Mouse (Mus musculus) forebrain, postnatal 0 days (tissue): ENCODE measurements around the gene Igfbp2. TPM values are rescaled to one million over a fixed set of nuclear protein-coding genes. Genes with fewer than 3 reads are reported as not detected.

ENCODE experiments used
- ATAC-seq: fragments of 200-750 bp; cut with Nextera tagmentation; 2 replicates; pipeline ENCODE4 v1.8.0; 2017; ENCODE audit warnings: mild to moderate bottlenecking, moderate library complexity
- DNase-seq: peaks from one replicate; pipeline ENCODE4 v3.0.0-alpha.2; 2015
- H3K27ac ChIP-seq: fragments of 300-500 bp; sonication (generic); 2 replicates; pipeline ENCODE4 v1.5.1; 2014; ENCODE audit warnings: low read depth, mild to moderate bottlenecking, antibody characterized with exemption, low read length, moderate library complexity, mixed read lengths
- H3K27me3 ChIP-seq: fragments of 300-500 bp; sonication (generic); 2 replicates; pipeline ENCODE4 v1.6.1; 2014; ENCODE audit warnings: mild to moderate bottlenecking, low read length, mixed read lengths; ENCODE audit not compliant: insufficient read depth
- H3K36me3 ChIP-seq: fragments of 300-500 bp; sonication (generic); 2 replicates; pipeline ENCODE4 v1.6.1; 2014; ENCODE audit warnings: mild to moderate bottlenecking, moderate library complexity; ENCODE audit not compliant: insufficient read depth
- H3K4me1 ChIP-seq: fragments of 300-500 bp; sonication (generic); 2 replicates; pipeline ENCODE4 v1.6.1; 2014; ENCODE audit warnings: antibody characterized with exemption; ENCODE audit not compliant: insufficient read depth
- H3K4me2 ChIP-seq: fragments of 300-500 bp; sonication (generic); 2 replicates; pipeline ENCODE4 v1.6.1; 2014; ENCODE audit warnings: low read depth, mild to moderate bottlenecking, moderate library complexity
- H3K4me3 ChIP-seq: fragments of 300-500 bp; sonication (generic); 2 replicates; pipeline ENCODE4 v1.5.1; 2014; ENCODE audit warnings: low read depth, low read length, mixed read lengths
- H3K9ac ChIP-seq: fragments of 300-500 bp; sonication (generic); 2 replicates; pipeline ENCODE4 v1.6.1; 2014; ENCODE audit warnings: mild to moderate bottlenecking
- H3K9me3 ChIP-seq: fragments of 300-500 bp; sonication (generic); 2 replicates; pipeline ENCODE4 v1.6.1; 2016; ENCODE audit warnings: low read length
- CTCF ChIP-seq: sonication (generic); IDR thresholded peaks from 2 replicates; pipeline ENCODE4 v1.5.1; 2016; ENCODE audit warnings: antibody characterized with exemption, control low read depth, low read depth
- WGBS: fragments of 180-500 bp; shearing (Covaris S2); extraction: QIAGEN DNeasy Blood & Tissue Kit; methylation state at CpG from one replicate; pipeline ENCODE4 v1.1.7; 2014; 5-methylcytosine and 5-hydroxymethylcytosine counted together
- polyA plus RNA-seq: library from polyadenylated mRNA; unstranded; fragments of >200 nt; fragmentation: Nextera tagmentation; extraction: Ambion mirVana; gene quantifications from 2 replicates; pipeline ENCODE4 v1.2.1, GENCODE M21; 2015
- total RNA-seq: library from RNA; depleted of rRNA; stranded (reverse); fragments of >200 nt; gene quantifications from 2 replicates; pipeline ENCODE4 v1.2.3, GENCODE M21; 2014

The Igfbp2 gene
- total and polyA plus RNA-seq, 2 experiments from 2014 or later: 311 to 341 TPM

DNA sequence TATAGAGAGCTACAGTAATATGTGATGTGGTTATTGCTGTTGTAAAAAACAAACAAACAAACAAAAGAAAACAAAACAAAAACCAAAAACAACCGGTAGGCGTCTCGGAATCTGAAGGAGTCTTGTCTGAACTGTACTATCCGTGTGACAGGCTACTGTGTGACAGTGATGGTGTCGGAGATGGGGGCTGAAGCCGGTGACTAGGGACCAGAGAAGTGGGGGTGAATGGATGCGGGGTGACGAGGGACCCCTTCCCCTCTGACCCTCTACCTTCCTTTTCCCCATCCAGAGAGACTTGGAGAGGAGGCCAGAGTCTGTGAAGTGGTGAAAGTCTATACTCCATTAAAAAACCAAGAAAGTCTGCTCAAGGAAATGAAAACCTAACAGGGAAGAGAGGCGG lies 34.0 kb downstream of the Igfbp2 start:
- Histone ChIP-seq H3K4me3 (no peak overlapping the region), H3K27ac (no peak overlapping the region), H3K9me3 (no peaks in the 10 kb centered on the region), H3K4me1 (peaks cover 6% of the 10 kb centered on the region; the same call in 1 of the 2 replicates), H3K36me3 (no peaks in the 10 kb centered on the region; the same call in 1 of the 2 replicates), H3K27me3 (no peaks in the 10 kb centered on the region), H3K4me2 (no peak overlapping the region), H3K9ac (no peak overlapping the region)
- DNase-seq: no peak
- no peak for ATAC-seq
- WGBS: 89% methylated on average over 9 of the region's 9 CpGs
- TF ChIP-seq CTCF: no peak

GRCm38 (mm10) chr1:72858874-72859273 lies 34.6 kb downstream of the Igfbp2 start:
- Histone ChIP-seq H3K9ac (no peak overlapping the region), H3K4me1 (peaks cover 6% of the 10 kb centered on the region; the same call in 1 of the 2 replicates), H3K9me3 (no peaks in the 10 kb centered on the region), H3K27ac (no peak overlapping the region), H3K4me3 (no peak overlapping the region), H3K36me3 (no peaks in the 10 kb centered on the region; the same call in 1 of the 2 replicates), H3K27me3 (no peaks in the 10 kb centered on the region), H3K4me2 (no peak overlapping the region)
- no peak for TF ChIP-seq CTCF
- DNase-seq (peak; percentile 57), ATAC-seq (peak; percentile 56)
- WGBS: 35% methylated on average over 5 of the region's 5 CpGs

- 93% methylated on average over 9 of the region's 9 CpGs for WGBS
- Histone ChIP-seq H3K9ac (no peak overlapping the region), H3K27ac (no peak overlapping the region), H3K4me3 (no peak overlapping the region), H3K27me3 (no peaks in the 10 kb centered on the region), H3K4me1 (peaks cover 6% of the 10 kb centered on the region; the same call in 1 of the 2 replicates), H3K36me3 (no peaks in the 10 kb centered on the region; the same call in 1 of the 2 replicates), H3K9me3 (no peaks in the 10 kb centered on the region), H3K4me2 (no peak overlapping the region)
- ATAC-seq (no peak), DNase-seq (no peak)
- TF ChIP-seq CTCF: no peak
These were observed 35.7 kb downstream of the Igfbp2 start for GRCm38 (mm10) chr1:72859963-72860362.

DNA sequence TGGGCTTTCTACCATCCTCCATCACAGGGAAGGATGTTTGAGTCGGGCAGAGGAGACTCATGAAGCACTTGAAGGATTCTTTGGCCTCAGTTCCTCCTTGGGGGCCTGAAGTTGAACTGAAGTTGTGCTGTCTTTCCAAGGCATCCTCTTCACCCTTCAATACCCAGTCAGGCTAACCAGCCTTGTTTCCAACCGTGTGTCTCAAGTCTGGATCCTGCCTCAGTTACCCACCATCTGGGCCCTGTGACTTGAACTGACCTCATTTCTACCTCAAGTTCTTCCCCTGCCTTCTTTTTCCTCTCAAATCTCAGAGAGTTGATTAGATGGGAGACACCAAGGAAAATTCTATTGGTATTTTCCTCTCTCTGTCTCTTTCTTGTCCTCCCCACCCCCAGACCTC lies 36.2 kb downstream of the Igfbp2 start:
- ATAC-seq (no peak), DNase-seq (no peak)
- Histone ChIP-seq H3K4me2 (no peak overlapping the region), H3K27ac (no peak overlapping the region), H3K36me3 (no peaks in the 10 kb centered on the region; the same call in 1 of the 2 replicates), H3K27me3 (no peaks in the 10 kb centered on the region), H3K9ac (no peak overlapping the region), H3K9me3 (no peaks in the 10 kb centered on the region), H3K4me3 (no peak overlapping the region), H3K4me1 (peaks cover 6% of the 10 kb centered on the region; the same call in 1 of the 2 replicates)
- TF ChIP-seq CTCF: no peak
- 90% methylated on average over 2 of the region's 2 CpGs for WGBS

DNA sequence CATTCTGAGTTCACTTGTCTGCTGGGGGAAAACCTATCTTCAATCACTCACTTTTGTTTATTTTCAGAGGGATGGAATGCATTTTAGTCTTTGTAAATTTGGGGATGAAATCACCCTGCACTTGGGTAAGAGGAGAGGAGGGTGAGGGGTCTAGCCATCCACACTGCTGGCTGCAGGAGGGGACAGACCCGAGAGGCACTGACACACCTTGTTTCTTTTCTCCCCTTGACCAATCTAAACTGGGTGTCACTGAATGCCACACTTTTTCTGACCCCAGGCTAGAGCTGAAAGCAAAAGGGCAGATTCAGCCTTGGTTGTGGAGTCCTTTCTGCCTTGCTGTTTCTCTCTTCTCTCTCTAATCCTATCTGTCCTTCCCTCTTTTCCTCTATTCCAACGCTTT lies 37.4 kb downstream of the Igfbp2 start:
- Histone ChIP-seq H3K27ac (no peak overlapping the region), H3K27me3 (no peaks in the 10 kb centered on the region), H3K4me2 (no peak overlapping the region), H3K36me3 (no peaks in the 10 kb centered on the region; the same call in 1 of the 2 replicates), H3K9me3 (no peaks in the 10 kb centered on the region), H3K9ac (no peak overlapping the region), H3K4me1 (peaks cover 6% of the 10 kb centered on the region; the same call in 1 of the 2 replicates), H3K4me3 (no peak overlapping the region)
- no peak for TF ChIP-seq CTCF
- 80% methylated on average over 2 of the region's 2 CpGs for WGBS
- no peak for ATAC-seq
- no peak for DNase-seq

DNA sequence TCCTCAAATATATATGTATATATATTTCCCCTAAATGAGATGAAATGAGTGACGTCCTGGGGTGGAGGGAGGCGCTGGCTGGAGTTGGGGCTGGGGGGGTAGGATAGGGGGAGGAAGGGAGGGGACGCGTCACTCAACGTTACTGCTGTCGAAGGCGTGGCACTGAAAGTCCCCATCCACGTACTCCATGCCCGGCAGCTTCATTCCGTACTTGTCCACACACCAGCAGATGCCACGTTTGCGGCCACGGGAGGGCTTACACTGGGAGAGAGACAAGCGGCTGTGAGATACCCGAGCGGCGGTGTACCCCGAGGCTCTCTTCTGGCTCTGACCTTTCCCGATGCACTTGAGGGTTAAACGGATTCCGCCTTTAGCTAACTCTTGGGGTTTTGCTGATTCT lies 37.9 kb downstream of the Igfbp2 start:
- DNase-seq: no peak
- no peaks in the 10 kb centered on the region for H3K9me3 ChIP-seq
- WGBS: 92% methylated on average over 21 of the region's 21 CpGs

DNA sequence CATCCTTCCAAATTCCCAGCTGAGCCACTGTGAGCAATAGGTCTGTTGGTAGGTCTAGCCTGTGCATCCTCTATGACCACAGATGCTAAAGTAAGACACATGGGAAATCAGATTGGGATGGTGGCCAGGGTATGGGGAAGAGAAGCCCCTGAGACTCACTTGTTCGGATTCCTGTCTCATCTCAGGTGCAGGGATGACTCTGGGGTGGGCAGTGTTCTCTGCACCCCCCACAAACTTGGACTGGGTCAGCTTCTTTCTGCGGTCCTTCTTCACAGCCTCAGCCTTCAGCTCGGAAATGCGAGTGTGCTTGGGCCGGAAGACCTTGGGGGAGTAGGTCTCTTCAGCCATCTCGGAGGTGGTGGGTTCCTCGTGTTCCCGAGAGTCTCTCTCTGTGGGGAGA lies 39.4 kb downstream of the Igfbp2 start:
- TF ChIP-seq CTCF: no peak

More for the DNA sequence above, 37.9 kb downstream of the Igfbp2 start:
- Histone ChIP-seq H3K4me3 (no peak overlapping the region), H3K36me3 (no peaks in the 10 kb centered on the region; the same call in 1 of the 2 replicates), H3K9ac (no peak overlapping the region), H3K27ac (no peak overlapping the region), H3K27me3 (no peaks in the 10 kb centered on the region), H3K4me1 (peaks cover 6% of the 10 kb centered on the region; the same call in 1 of the 2 replicates), H3K4me2 (no peak overlapping the region)
- no peak for TF ChIP-seq CTCF
- no peak for ATAC-seq

More for the DNA sequence above, 39.4 kb downstream of the Igfbp2 start:
- Histone ChIP-seq H3K36me3 (no peaks in the 10 kb centered on the region; the same call in 1 of the 2 replicates), H3K9ac (no peak overlapping the region), H3K27ac (no peak overlapping the region), H3K4me3 (no peak overlapping the region), H3K9me3 (no peaks in the 10 kb centered on the region), H3K4me1 (peaks cover 5% of the 10 kb centered on the region; the same call in 1 of the 2 replicates), H3K27me3 (no peaks in the 10 kb centered on the region), H3K4me2 (no peak overlapping the region)
- WGBS: 91% methylated on average over 8 of the region's 8 CpGs
- DNase-seq: no peak
- ATAC-seq: no peak
